Mouse (Mus musculus) neural tube, embryonic 14.5 days (tissue): ENCODE measurements at regions not wholly inside any gene's neighbourhood (a gene's known extent, or its start where the extent isn't known, plus 50 kb on each side); places are given as distances from the start of the nearest gene placed in this dataset.

Experiments
- ATAC-seq: fragments of 200-750 bp; cut with Nextera tagmentation; 2 replicates; pipeline ENCODE4 v1.8.0; 2017; ENCODE audit warnings: low read depth, mild to moderate bottlenecking, moderate TSS enrichment, moderate library complexity
- H3K27ac ChIP-seq: fragments of 300-500 bp; sonication (generic); 2 replicates; pipeline ENCODE4 v1.5.1; 2014; ENCODE audit warnings: low read depth, mild to moderate bottlenecking, control low read depth, low read length, moderate library complexity, mixed read lengths
- H3K27me3 ChIP-seq: fragments of 300-500 bp; sonication (generic); 2 replicates; pipeline ENCODE4 v1.6.1; 2014; ENCODE audit warnings: low read length; ENCODE audit not compliant: control insufficient read depth, insufficient read depth
- H3K36me3 ChIP-seq: fragments of 300-500 bp; sonication (generic); 2 replicates; pipeline ENCODE4 v1.6.1; 2014; ENCODE audit warnings: low read length, mixed read lengths; ENCODE audit not compliant: control insufficient read depth, insufficient read depth
- H3K4me1 ChIP-seq: fragments of 300-500 bp; sonication (generic); 2 replicates; pipeline ENCODE4 v1.6.1; 2014; ENCODE audit warnings: low read length; ENCODE audit not compliant: control insufficient read depth, insufficient read depth
- H3K4me2 ChIP-seq: fragments of 300-500 bp; sonication (generic); 2 replicates; pipeline ENCODE4 v1.6.1; 2014; ENCODE audit warnings: mild to moderate bottlenecking, low read depth, low read length, control low read depth
- H3K4me3 ChIP-seq: fragments of 300-500 bp; sonication (generic); 2 replicates; pipeline ENCODE4 v1.5.1; 2014; ENCODE audit warnings: low read depth, low read length, control low read depth, mixed read lengths
- H3K9ac ChIP-seq: fragments of 300-500 bp; sonication (generic); replicated peaks from 2 replicates; pipeline ENCODE4 v1.6.1; 2014; ENCODE audit warnings: low read depth, mild to moderate bottlenecking, control low read depth, low read length, mixed read lengths
- H3K9me3 ChIP-seq: fragments of 300-500 bp; sonication (generic); 2 replicates; pipeline ENCODE4 v1.6.1; 2016; ENCODE audit warnings: low read length; ENCODE audit not compliant: control insufficient read depth
- WGBS: fragments of 180-500 bp; shearing (Covaris S2); extraction: QIAGEN DNeasy Blood & Tissue Kit; methylation state at CpG from one replicate; pipeline ENCODE4 v1.1.7; 2014; 5-methylcytosine and 5-hydroxymethylcytosine counted together

GRCm38 (mm10) chr2:51460896-51461295, 166.4 kb upstream of the Tas2r134 start:
- 80% methylated on average over 2 of the region's 2 CpGs for WGBS
- Histone ChIP-seq H3K27ac (no peak overlapping the region), H3K4me1 (no peaks in the 10 kb centered on the region), H3K4me2 (no peak overlapping the region), H3K4me3 (no peak overlapping the region), H3K9ac (no peak overlapping the region), H3K9me3 (no peaks in the 10 kb centered on the region), H3K36me3 (no peaks in the 10 kb centered on the region), H3K27me3 (no peaks in the 10 kb centered on the region)
- ATAC-seq, result no peak

- no peaks in the 10 kb centered on the region for H3K27me3 ChIP-seq
- 84% methylated on average over 2 of the region's 2 CpGs for WGBS
- H3K9ac ChIP-seq, result no peak overlapping the region
- H3K36me3 ChIP-seq, result no peaks in the 10 kb centered on the region
- no peaks in the 10 kb centered on the region for H3K9me3 ChIP-seq
- no peak overlapping the region for H3K27ac ChIP-seq
- no peak overlapping the region for H3K4me2 ChIP-seq
- H3K4me1 ChIP-seq, result no peaks in the 10 kb centered on the region
- no peak overlapping the region for H3K4me3 ChIP-seq
- no peak for ATAC-seq
Observed at GRCm38 (mm10) chr2:51459486-51459885, 167.8 kb upstream of the Tas2r134 start.

GRCm38 (mm10) chr2:51457717-51458116, 169.6 kb upstream of the Tas2r134 start:
- no peaks in the 10 kb centered on the region for H3K36me3 ChIP-seq
- H3K4me3 ChIP-seq, result no peak overlapping the region
- no peak overlapping the region for H3K27ac ChIP-seq
- H3K9me3 ChIP-seq, result no peaks in the 10 kb centered on the region
- H3K27me3 ChIP-seq, result no peaks in the 10 kb centered on the region
- no peak overlapping the region for H3K9ac ChIP-seq
- no peak for ATAC-seq
- 90% methylated on average over 2 of the region's 2 CpGs for WGBS
- no peak overlapping the region for H3K4me2 ChIP-seq
- no peaks in the 10 kb centered on the region for H3K4me1 ChIP-seq

- no peaks in the 10 kb centered on the region for H3K4me1 ChIP-seq
- H3K27me3 ChIP-seq, result no peaks in the 10 kb centered on the region
- WGBS, result 89% methylated on average over 7 of the region's 7 CpGs
- ATAC-seq, result no peak
- no peaks in the 10 kb centered on the region for H3K9me3 ChIP-seq
- no peak overlapping the region for H3K27ac ChIP-seq
- no peak overlapping the region for H3K4me2 ChIP-seq
- H3K9ac ChIP-seq, result no peak overlapping the region
- no peak overlapping the region for H3K4me3 ChIP-seq
- H3K36me3 ChIP-seq, result no peaks in the 10 kb centered on the region
Observed at GRCm38 (mm10) chr2:51452816-51453215, 174.5 kb upstream of the Tas2r134 start.

GRCm38 (mm10) chr2:51448121-51448520, 179.2 kb upstream of the Tas2r134 start:
- Histone ChIP-seq H3K9ac (no peak overlapping the region), H3K4me3 (no peak overlapping the region)

GRCm38 (mm10) chr2:51447616-51448015, 179.7 kb upstream of the Tas2r134 start:
- Histone ChIP-seq H3K36me3 (no peaks in the 10 kb centered on the region), H3K27ac (no peak overlapping the region), H3K9me3 (no peaks in the 10 kb centered on the region), H3K4me2 (no peak overlapping the region), H3K9ac (no peak overlapping the region), H3K27me3 (no peaks in the 10 kb centered on the region), H3K4me1 (no peaks in the 10 kb centered on the region), H3K4me3 (no peak overlapping the region)
- WGBS, result 94% methylated on average over 5 of the region's 5 CpGs
- ATAC-seq, result no peak

More at GRCm38 (mm10) chr2:51448121-51448520, 179.2 kb upstream of the Tas2r134 start:
- no peaks in the 10 kb centered on the region for H3K36me3 ChIP-seq
- H3K27ac ChIP-seq, result no peak overlapping the region
- no peak overlapping the region for H3K4me2 ChIP-seq
- H3K4me1 ChIP-seq, result no peaks in the 10 kb centered on the region
- no peaks in the 10 kb centered on the region for H3K27me3 ChIP-seq
- ATAC-seq, result no peak
- 95% methylated on average over 3 of the region's 3 CpGs for WGBS
- H3K9me3 ChIP-seq, result no peaks in the 10 kb centered on the region

GRCm38 (mm10) chr2:51444386-51445080, 182.8 kb upstream of the Tas2r134 start:
- Histone ChIP-seq H3K36me3 (no peaks in the 10 kb centered on the region), H3K4me3 (no peak overlapping the region), H3K27me3 (no peaks in the 10 kb centered on the region), H3K27ac (no peak overlapping the region), H3K4me1 (no peaks in the 10 kb centered on the region), H3K9ac (no peak overlapping the region), H3K4me2 (no peak overlapping the region), H3K9me3 (no peaks in the 10 kb centered on the region)
- 76% methylated on average over 9 of the region's 9 CpGs for WGBS
- ATAC-seq, result no peak

GRCm38 (mm10) chr2:51443946-51444345, 183.4 kb upstream of the Tas2r134 start:
- no peak for ATAC-seq
- 75% methylated on average over 3 of the region's 3 CpGs for WGBS
- H3K27ac ChIP-seq, result no peak overlapping the region

GRCm38 (mm10) chr2:51439047-51439446, 188.3 kb upstream of the Tas2r134 start:
- H3K36me3 ChIP-seq, result no peaks in the 10 kb centered on the region

More at GRCm38 (mm10) chr2:51443946-51444345, 183.4 kb upstream of the Tas2r134 start:
- Histone ChIP-seq H3K27me3 (no peaks in the 10 kb centered on the region), H3K36me3 (no peaks in the 10 kb centered on the region), H3K4me2 (no peak overlapping the region), H3K4me1 (no peaks in the 10 kb centered on the region), H3K9ac (no peak overlapping the region), H3K4me3 (no peak overlapping the region), H3K9me3 (no peaks in the 10 kb centered on the region)

More at GRCm38 (mm10) chr2:51439047-51439446, 188.3 kb upstream of the Tas2r134 start:
- H3K9ac ChIP-seq, result no peak overlapping the region
- no peak overlapping the region for H3K27ac ChIP-seq
- H3K27me3 ChIP-seq, result no peaks in the 10 kb centered on the region
- no peaks in the 10 kb centered on the region for H3K4me1 ChIP-seq
- no peaks in the 10 kb centered on the region for H3K9me3 ChIP-seq
- no peak overlapping the region for H3K4me3 ChIP-seq
- no peak overlapping the region for H3K4me2 ChIP-seq
- WGBS, result 78% methylated on average over 1 of the region's 1 CpGs
- no peak for ATAC-seq
